Mouse (Mus musculus) liver, embryonic 14.5 days (tissue): ENCODE measurements around the gene Sinhcaf.

Experiments
- CTCF ChIP-seq: IDR thresholded peaks from 2 replicates; pipeline ENCODE4 v1.5.1; 2016; ENCODE audit warnings: antibody characterized with exemption, low read depth, control low read depth
- EP300 ChIP-seq: IDR thresholded peaks from 2 replicates; pipeline ENCODE4 v1.6.1; 2016; ENCODE audit warnings: antibody characterized with exemption, low read depth

DNA sequence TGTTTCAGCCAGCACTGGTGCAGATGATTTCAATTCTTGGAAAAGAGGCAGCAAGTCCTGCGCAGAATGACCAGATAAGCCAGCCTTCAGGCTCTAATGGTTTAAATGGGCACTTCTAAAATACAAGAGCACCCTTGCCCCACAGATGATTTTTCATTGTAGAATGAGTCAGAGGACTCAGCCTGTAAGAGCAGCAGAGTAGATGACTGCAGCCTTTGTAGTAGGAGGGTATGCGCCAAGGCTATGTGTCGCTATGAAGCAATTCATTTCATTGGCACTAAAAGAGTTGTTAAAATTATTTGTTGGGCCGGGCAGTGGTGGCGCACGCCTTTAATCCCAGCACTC, 49.8 kb downstream of the Sinhcaf start:
- TF ChIP-seq CTCF (no peak), EP300 (no peak)
